Mouse (Mus musculus): ENCODE results near the gene D930048N14Rik. TPM values are rescaled to one million over a fixed set of nuclear protein-coding genes. Genes with fewer than 3 reads are reported as not detected.
A peak's percentile ranks its signal among the peaks of the same experiment; 100 is the strongest.
"Not testable (repeated sequence)": the region's sequence is repeated elsewhere in the genome, so short reads cannot be mapped to it uniquely, and the experiment has no call there.

D930048N14Rik gene
- 1.00 and 1.5 TPM in 2 replicates for polyA plus RNA-seq (2015; fragmentation: Nextera tagmentation; extraction: Ambion mirVana)

DNA sequence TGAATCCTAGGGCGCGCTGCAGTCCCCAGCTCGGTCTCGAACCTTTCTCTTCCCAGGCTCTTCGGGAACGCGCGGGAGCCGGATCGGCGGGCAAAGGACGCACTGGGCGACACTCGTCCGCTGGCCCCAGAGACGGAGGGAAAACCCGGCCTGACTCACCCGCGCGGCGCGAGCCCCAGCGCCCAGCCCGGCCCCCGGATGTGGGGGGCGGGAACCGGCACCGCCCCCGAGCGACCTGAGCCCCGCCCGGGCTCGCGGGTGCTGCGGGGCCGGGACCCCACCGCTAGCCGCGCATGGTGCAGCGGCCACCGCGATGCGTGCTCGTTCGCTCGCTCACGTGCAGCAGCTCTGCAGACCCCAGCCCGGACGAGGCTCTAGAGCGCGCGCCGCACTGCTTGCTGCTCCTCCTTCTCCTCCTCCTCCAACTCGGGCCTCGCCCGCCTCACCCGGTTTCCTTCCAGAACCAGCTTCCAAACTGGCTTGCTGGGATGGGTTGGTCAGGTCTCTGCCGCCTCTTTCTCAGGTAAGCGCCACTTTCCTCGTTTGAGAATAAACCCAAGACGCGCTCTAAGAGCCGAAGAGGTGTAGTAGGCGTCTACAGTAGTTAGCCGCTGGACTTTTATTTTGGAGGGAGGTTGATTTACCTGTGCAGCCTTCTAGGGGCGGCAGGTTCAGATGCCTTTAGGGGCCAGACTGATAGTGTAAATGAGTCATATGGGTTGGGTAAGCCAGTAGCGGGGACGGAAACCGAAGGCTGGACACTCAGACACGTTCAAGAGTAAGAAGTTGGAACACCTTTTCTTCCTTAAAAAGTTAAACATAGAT, at the start of gene D930048N14Rik, which contains the start of gene N4bp3:
TSS of gene D930048N14Rik (plus strand) at position 264 of the 825 bp plus-strand sequence.
TSS of gene N4bp3 (minus strand) at position 152 of the 825 bp plus-strand sequence.
- Histone ChIP-seq H3K9ac (peak within 1 kb of the TSS; percentile 85), H3K4me2 (peak within 1 kb of the TSS; percentile 95), H3K36me3 (no peaks in the 10 kb centered on the region), H3K4me1 (replicated peaks) (peaks cover 40% of the 10 kb centered on the region), H3K27me3 (no peaks in the 10 kb centered on the region), H3K27ac (peak within 1 kb of the TSS; percentile 56), H3K4me3 (peak within 1 kb of the TSS; percentile 79), H3K9me3 (replicated peaks) (no peaks in the 10 kb centered on the region)
- WGBS: under 1% methylated on average over 66 of the region's 70 CpGs
- ATAC-seq (replicated peaks; ENCODE audit: insufficient number of reproducible peaks, insufficient read depth, low FRiP score, low read depth): peak; percentile 71

- H3K4me2 ChIP-seq: no peak overlapping the region
- no peaks in the 10 kb centered on the region for H3K27me3 ChIP-seq
- no peak overlapping the region for H3K9ac ChIP-seq
- H3K4me1 ChIP-seq (replicated peaks): peaks cover 27% of the 10 kb centered on the region
- no peak overlapping the region for H3K4me3 ChIP-seq
- no peak for ATAC-seq (replicated peaks; ENCODE audit: insufficient number of reproducible peaks, insufficient read depth, low FRiP score, low read depth)
- 82% methylated on average over 3 of the region's 3 CpGs for WGBS
- no peaks in the 10 kb centered on the region for H3K9me3 ChIP-seq (replicated peaks)
- H3K36me3 ChIP-seq: peaks cover 76% of the 10 kb centered on the region
- H3K27ac ChIP-seq: no peak overlapping the region
Observed at GRCm38 (mm10) chr11:51602253-51602652, 48.5 kb upstream of the D930048N14Rik start.

DNA sequence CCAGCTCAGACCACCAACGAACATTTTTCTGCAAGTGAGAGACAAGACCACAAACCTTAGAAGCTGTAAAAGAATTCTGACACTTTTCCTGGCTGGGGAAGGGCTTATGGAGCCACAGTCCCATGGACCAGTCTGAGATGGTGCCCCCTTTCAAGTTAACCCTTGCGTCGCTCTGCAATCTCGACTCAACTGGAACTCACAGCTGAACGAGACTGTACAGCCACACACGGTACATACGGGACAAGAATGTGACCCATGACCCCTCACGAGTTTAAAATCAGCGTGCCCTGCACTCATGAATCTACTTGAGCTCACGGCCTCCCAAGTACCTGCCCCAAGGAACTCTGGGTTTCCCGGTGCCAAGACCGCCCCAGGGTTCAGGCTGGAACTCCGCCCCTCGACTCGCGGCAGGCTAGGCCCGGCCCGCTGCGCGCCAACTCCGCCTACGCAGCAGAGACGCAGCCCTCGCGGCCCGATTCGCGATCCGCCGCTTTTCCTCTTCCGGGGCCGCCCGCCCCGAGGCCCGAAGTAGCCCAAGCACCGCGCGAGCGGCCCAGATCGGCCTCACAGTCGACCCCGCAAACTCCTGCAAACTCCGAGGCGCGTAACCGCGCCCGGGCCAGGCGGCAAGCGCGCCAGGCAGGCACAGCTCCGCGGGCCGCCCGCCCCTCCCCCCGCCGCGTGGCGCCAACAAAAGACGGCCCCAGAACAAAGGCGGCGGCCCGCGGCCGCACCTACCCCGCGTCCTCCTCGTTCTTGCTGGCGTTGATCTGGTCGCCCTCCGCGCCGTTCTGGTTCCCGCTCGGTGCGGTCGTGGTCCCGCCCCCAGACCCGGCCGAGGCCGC, 44.9 kb upstream of the D930048N14Rik start:
- peak overlapping the region; percentile 98 for H3K9ac ChIP-seq
- H3K4me3 ChIP-seq: peak overlapping the region; percentile 95
- H3K27ac ChIP-seq: peak overlapping the region; percentile 93
- H3K9me3 ChIP-seq (replicated peaks): no peaks in the 10 kb centered on the region
- ATAC-seq (replicated peaks; ENCODE audit: insufficient number of reproducible peaks, insufficient read depth, low FRiP score, low read depth): peak; percentile 78
- H3K27me3 ChIP-seq: no peaks in the 10 kb centered on the region
- WGBS: under 1% methylated on average over 76 of the region's 81 CpGs
- peaks cover 32% of the 10 kb centered on the region for H3K4me1 ChIP-seq (replicated peaks)
- H3K4me2 ChIP-seq: peak overlapping the region; percentile 83
- peaks cover 41% of the 10 kb centered on the region for H3K36me3 ChIP-seq

GRCm38 (mm10) chr11:51606447-51607095, 44.2 kb upstream of the D930048N14Rik start, which contains the start of gene Hnrnpab:
Gene Hnrnpab (minus strand): TSS chr11:51606847.
- peaks cover 32% of the 10 kb centered on the region for H3K4me1 ChIP-seq (replicated peaks)
- H3K4me3 ChIP-seq: peak within 1 kb of the TSS; percentile 95
- ATAC-seq (replicated peaks; ENCODE audit: insufficient number of reproducible peaks, insufficient read depth, low FRiP score, low read depth): peak; percentile 92
- peak within 1 kb of the TSS; percentile 98 for H3K9ac ChIP-seq
- H3K36me3 ChIP-seq: peaks cover 33% of the 10 kb centered on the region
- no peaks in the 10 kb centered on the region for H3K27me3 ChIP-seq
- H3K27ac ChIP-seq: peak within 1 kb of the TSS; percentile 93
- peak within 1 kb of the TSS; percentile 83 for H3K4me2 ChIP-seq
- H3K9me3 ChIP-seq (replicated peaks): no peaks in the 10 kb centered on the region
- under 1% methylated on average over 89 of the region's 91 CpGs for WGBS

DNA sequence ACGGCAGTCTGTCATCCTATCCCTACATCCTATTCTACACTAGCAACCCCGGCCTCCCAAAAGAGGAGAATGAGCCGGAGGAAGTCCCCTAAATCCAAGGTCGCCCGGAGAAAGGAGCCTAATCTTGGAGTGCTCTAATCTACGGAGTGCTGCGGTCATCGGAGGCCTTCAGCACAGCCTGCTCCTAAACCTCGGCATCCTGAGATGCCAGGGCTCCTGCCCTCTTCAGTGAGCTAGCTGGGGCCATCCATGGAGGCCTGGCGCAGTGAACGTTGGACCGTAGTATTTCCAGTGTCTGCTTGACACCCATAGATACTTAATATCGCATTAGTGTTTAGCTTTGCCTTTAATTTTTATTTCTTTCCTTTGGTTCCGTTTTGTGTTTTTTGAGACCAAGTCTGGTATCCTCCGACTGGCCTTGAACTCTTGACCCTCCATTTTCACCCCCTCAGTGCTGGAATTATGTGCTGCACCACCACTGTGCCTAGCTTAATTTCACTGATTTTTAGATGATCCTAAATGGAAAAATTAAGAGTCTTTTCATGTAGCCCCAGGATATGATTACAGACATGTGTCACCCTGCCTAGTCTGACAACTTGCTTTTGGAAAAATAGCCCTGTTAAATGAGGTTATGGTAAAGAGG, 43.5 kb upstream of the D930048N14Rik start:
- WGBS: 10% methylated on average over 15 of the region's 15 CpGs
- ATAC-seq (replicated peaks; ENCODE audit: insufficient number of reproducible peaks, insufficient read depth, low FRiP score, low read depth): peak; percentile 12

DNA sequence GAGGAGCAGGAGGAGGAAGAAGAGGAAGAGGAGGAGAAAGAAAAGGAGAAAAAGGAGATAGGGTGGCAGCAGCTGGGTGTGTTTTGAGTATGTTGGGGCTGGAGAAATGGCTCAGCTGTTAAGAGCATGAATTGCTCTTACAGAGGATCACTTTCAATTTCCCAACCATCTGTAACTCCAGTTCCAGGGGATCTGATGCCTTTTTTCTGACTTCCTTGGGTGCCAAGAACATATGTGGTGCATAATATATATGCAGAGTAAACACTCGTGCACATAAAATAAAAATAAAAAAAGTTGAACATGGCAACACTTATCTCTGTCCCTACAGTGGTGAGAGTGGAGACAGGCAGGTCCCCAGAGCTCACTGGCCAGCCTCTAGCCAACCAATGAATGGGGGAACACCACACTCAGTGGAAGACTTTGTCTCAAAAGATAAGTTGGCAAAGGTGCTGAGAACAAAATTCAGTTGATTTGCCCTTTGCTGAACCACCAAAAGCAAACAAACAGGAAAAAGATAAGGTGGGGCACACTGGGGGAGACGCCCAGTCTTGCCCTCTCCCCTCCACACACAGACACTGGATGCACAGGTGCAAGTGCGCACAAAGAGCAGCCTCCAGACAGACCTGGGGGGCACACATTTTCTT, 41.4 kb upstream of the D930048N14Rik start:
- no peak for ATAC-seq (replicated peaks; ENCODE audit: insufficient number of reproducible peaks, insufficient read depth, low FRiP score, low read depth)
- no peak overlapping the region for H3K27ac ChIP-seq
- H3K4me3 ChIP-seq: no peak overlapping the region
- no peak overlapping the region for H3K4me2 ChIP-seq
- H3K27me3 ChIP-seq: no peaks in the 10 kb centered on the region
- no peaks in the 10 kb centered on the region for H3K9me3 ChIP-seq (replicated peaks)
- H3K9ac ChIP-seq: no peak overlapping the region
- H3K36me3 ChIP-seq: peaks cover 5% of the 10 kb centered on the region
- H3K4me1 ChIP-seq (replicated peaks): peaks cover 16% of the 10 kb centered on the region
- WGBS: 72% methylated on average over 3 of the region's 3 CpGs

More for the DNA sequence above, 43.5 kb upstream of the D930048N14Rik start:
- peaks cover 27% of the 10 kb centered on the region for H3K36me3 ChIP-seq
- H3K4me3 ChIP-seq: peak overlapping the region; percentile 95
- H3K4me2 ChIP-seq: peak overlapping the region; percentile 83
- peak overlapping the region; percentile 65 for H3K9ac ChIP-seq
- no peaks in the 10 kb centered on the region for H3K9me3 ChIP-seq (replicated peaks)
- H3K4me1 ChIP-seq (replicated peaks): peaks cover 31% of the 10 kb centered on the region
- H3K27ac ChIP-seq: peak overlapping the region; percentile 84
- no peaks in the 10 kb centered on the region for H3K27me3 ChIP-seq

GRCm38 (mm10) chr11:51609940-51610339, 40.8 kb upstream of the D930048N14Rik start:
- not testable (repeated sequence) for H3K4me3 ChIP-seq; H3K27ac ChIP-seq; H3K4me2 ChIP-seq; H3K27me3 ChIP-seq; ATAC-seq (replicated peaks; ENCODE audit: insufficient number of reproducible peaks, insufficient read depth, low FRiP score, low read depth); H3K9ac ChIP-seq; H3K9me3 ChIP-seq (replicated peaks); H3K36me3 ChIP-seq
- WGBS: 76% methylated on average over 5 of the region's 5 CpGs
- peaks cover 15% of the 10 kb centered on the region for H3K4me1 ChIP-seq (replicated peaks)

- no peak for ATAC-seq (replicated peaks; ENCODE audit: insufficient number of reproducible peaks, insufficient read depth, low FRiP score, low read depth)
- no peak overlapping the region for H3K4me3 ChIP-seq
- H3K9me3 ChIP-seq (replicated peaks): no peaks in the 10 kb centered on the region
- no peak overlapping the region for H3K4me2 ChIP-seq
- peaks cover 18% of the 10 kb centered on the region for H3K4me1 ChIP-seq (replicated peaks)
- H3K9ac ChIP-seq: no peak overlapping the region
- 77% methylated on average over 8 of the region's 8 CpGs for WGBS
- H3K36me3 ChIP-seq: no peaks in the 10 kb centered on the region
- no peaks in the 10 kb centered on the region for H3K27me3 ChIP-seq
- H3K27ac ChIP-seq: no peak overlapping the region
Observed at GRCm38 (mm10) chr11:51614256-51614655, 36.5 kb upstream of the D930048N14Rik start.

- WGBS: 32% methylated on average over 7 of the region's 7 CpGs
- Histone ChIP-seq H3K27ac (peak overlapping the region; percentile 89), H3K36me3 (no peaks in the 10 kb centered on the region), H3K27me3 (no peaks in the 10 kb centered on the region), H3K9ac (peak overlapping the region; percentile 59; the same call in 1 of the 2 replicates), H3K9me3 (replicated peaks) (no peaks in the 10 kb centered on the region), H3K4me3 (peak overlapping the region; percentile 46), H3K4me1 (replicated peaks) (peaks cover 21% of the 10 kb centered on the region), H3K4me2 (peak overlapping the region; percentile 79)
- no peak for ATAC-seq (replicated peaks; ENCODE audit: insufficient number of reproducible peaks, insufficient read depth, low FRiP score, low read depth)
Observed at GRCm38 (mm10) chr11:51615129-51615528, 35.6 kb upstream of the D930048N14Rik start.

DNA sequence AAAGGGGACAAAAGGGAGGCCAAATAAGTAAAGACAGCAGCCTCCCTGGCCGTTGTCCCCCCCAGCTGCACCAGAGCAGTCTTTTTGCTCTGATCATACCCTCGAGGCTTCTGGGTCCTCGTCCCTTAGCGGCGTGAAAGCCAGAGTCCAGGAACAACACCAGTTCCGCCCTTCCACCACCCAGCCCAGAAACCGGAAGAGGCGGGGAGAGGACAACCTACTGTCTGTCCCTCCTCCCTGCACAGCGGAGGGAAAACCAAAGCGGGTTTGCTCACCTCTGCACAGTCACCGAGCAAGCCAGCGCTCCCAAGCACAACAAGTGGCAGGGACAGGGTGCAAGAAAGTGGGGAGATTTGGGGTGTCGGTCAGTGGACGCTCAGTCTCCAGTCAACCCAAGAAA, 35.2 kb upstream of the D930048N14Rik start:
- 1% methylated on average over 14 of the region's 14 CpGs for WGBS
- Histone ChIP-seq H3K9me3 (replicated peaks) (no peaks in the 10 kb centered on the region), H3K27ac (peak overlapping the region; percentile 89), H3K4me2 (peak overlapping the region; percentile 79), H3K4me1 (replicated peaks) (peaks cover 26% of the 10 kb centered on the region), H3K9ac (peak overlapping the region; percentile 59), H3K36me3 (no peaks in the 10 kb centered on the region), H3K27me3 (no peaks in the 10 kb centered on the region), H3K4me3 (peak overlapping the region; percentile 46)
- ATAC-seq (replicated peaks; ENCODE audit: insufficient number of reproducible peaks, insufficient read depth, low FRiP score, low read depth): peak; percentile 57; the same call in 1 of the 2 replicates

Measured in heart, embryonic 15.5 days (tissue).